Mouse (Mus musculus): ENCODE measurements around the gene Pik3c2b.
"Not testable (repeated sequence)": the region's sequence is repeated elsewhere in the genome, so short reads cannot be mapped to it uniquely, and the experiment has no call there.

Pik3c2b gene

GRCm38 (mm10) chr1:133033316-133034090, 12.0 kb upstream of the Pik3c2b start:
- DNase-seq, result peak; percentile 54 to 69

DNA sequence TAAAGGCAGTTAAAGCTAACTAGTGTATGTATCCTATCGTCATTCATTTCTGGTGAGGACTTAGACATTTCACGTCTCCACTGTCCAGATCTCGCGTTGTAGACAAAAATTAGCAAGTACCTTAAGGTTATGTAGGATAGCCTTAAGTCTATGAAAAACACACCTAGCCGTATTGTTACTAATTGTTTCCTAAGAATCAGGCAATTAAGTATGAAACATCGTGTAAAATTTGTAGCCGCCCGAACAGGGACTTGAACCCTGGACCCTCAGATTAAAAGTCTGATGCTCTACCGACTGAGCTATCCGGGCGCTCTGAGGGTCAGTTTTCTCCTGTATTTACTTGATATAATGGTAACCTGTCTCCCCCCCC, 11.4 kb upstream of the Pik3c2b start:
- DNase-seq, result peak; percentile 61 to 72

GRCm38 (mm10) chr1:133034682-133035081, 10.8 kb upstream of the Pik3c2b start:
- DNase-seq, result not testable (repeated sequence)

DNA sequence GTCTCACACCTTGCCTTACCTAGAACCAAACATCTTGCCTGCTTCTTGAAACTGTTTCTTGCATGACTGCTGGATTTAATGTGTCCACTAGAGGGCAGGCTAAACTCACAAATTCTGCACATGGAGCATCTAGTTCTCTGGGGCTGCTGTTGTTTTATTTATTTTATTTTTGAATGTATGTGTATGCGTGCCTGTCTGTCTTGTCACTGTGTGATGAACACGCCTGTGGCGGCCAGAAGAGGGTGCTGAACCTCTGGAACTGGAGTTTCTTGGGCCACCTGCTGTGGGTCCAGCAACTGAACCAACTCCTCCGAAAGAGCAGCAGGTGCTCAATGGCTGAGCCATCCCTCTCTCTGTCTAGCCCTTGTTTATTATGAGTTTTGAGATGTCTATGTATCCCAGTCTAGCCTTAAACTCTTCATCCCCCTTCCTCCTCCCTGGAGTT, 5.9 kb upstream of the Pik3c2b start:
- peak; percentile 56 to 67 for DNase-seq

GRCm38 (mm10) chr1:133045861-133046440, 484 bp downstream of the Pik3c2b start:
- DNase-seq, result peak; percentile 84 to 90

DNA sequence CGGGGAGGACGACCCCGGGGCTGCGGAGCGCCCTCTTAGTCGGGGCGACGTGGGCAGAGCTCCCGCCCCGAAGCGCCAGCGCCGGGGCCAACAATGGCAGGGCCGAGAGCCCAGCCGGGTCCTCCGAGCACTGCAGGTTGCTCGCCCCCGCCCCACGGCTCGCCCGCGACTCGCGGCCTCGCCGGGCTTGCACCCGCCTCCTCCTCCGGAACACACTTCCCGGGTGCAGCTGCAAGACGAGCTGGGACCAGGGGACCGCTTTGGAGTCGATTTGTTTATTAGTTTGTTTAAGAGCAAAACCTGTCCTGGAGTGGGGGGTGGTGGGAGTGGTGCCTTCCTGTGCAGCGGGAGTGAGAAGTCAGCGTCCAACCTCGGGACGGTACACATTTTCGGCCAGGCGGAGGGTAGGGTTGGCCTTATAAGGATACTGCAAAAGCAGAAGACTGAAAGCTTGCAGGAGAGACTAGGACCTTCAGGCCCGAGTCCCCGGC, 1.0 kb downstream of the Pik3c2b start:
- DNase-seq, result peak; percentile 60 to 76

DNA sequence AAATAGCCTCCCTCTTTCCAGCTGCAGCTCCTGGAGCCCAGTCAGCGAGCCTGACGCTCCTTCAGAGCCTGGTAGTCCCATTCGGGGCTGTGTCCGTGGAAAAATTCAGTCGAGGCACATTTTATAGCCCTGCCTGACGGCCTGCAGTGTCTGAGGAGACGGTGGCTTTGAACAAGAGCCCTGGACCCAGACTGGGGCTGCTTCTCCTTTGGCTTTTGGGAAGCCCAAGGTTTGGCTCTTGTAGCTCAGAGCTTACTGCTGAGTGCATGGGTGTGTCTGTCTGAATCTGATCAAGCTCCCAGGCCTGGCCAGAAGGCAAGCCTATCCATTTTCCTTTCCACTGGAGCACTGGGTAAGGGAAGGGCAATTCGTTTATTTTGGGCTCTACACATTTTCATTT, 2.1 kb downstream of the Pik3c2b start:
- no peak for DNase-seq

DNA sequence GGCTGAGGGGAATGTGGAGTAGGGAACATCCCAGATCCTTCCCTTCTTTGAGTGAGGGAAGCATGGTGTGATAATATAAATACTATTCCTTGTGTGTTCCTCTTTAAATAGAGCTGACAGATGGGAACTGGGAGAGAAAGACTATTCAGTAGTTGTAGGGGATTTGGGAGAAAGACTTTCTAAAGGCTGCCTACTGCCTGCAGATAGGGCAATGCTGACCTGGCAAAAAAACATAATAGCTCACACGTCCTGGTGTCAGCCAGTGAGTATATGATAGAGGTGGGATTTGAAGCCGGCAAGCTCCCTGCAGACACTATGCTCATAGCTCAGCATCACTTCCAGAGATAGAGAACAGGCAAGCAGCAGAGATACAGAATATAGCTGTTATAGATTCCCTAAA, 3.2 kb downstream of the Pik3c2b start:
- DNase-seq, result no peak

DNA sequence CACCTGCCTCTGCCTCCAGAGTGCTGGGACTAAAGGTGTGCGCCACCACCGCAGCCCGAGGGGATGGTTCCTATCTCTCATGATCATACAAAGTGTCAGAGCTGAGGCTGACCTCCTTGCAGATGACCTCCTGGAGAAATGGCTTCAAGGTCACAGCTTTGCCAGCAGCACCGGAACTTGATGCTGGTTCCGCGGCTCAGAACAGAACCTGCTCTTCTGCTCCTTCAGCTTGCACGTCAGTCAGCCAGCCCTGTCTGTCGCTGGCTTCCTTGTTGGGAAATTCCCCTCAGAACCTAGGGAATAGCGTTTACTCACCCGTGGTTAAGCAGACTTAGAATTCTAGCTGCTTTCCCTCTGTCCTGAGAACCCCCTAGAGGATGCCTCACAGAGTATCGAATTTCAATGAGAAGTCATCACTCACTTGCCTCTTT, 4.5 kb downstream of the Pik3c2b start:
- no peak for DNase-seq

- no peak for DNase-seq
Observed at GRCm38 (mm10) chr1:133051829-133052228, 6.4 kb downstream of the Pik3c2b start.

DNA sequence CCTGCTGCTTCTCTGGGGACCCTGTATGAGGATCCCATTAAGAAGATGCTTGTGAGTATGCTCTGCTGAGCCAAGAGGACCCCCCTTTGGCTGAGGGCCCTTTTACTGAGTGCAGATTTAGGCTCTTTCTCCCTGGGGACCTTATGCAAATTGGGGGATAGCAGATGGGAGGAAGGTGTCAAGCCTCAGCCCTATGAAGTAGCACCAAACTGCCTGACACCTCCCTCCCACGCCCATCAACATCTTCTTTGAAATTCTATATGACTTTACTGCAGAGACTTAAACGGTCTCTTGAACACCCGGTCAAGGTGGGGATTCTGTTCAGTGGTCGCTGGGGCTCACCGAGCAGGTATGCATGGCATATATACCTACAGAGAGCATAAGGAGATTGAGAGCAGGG, 7.6 kb downstream of the Pik3c2b start:
- DNase-seq, result no peak

DNA sequence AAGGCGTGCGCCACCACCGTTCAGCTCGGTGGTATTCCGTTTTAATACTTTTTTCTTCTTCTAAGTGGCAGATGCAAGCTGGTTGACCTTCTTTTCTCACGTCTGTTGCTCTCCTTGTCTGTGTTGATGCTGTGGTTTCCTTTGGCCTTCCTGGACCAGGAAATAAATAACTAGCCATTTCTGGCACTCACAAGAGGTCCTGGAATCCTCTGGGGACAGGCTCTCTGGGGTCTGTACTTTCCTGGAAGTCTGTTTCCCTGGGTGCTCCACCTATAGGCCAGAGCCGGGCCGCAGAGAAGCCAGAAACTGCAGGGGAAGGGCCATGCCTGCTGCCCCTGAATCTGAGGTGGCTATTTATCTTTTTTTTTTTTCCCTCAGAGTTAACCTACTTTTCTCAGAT, 8.9 kb downstream of the Pik3c2b start:
- DNase-seq, result no peak

- peak in 1 of 2 experiments; percentile 44 for DNase-seq
Observed at GRCm38 (mm10) chr1:133057345-133058034, 12.0 kb downstream of the Pik3c2b start.

GRCm38 (mm10) chr1:133059592-133059991, 14.1 kb downstream of the Pik3c2b start:
- DNase-seq, result no peak

GRCm38 (mm10) chr1:133060681-133061080, 15.2 kb downstream of the Pik3c2b start:
- DNase-seq, result no peak

DNA sequence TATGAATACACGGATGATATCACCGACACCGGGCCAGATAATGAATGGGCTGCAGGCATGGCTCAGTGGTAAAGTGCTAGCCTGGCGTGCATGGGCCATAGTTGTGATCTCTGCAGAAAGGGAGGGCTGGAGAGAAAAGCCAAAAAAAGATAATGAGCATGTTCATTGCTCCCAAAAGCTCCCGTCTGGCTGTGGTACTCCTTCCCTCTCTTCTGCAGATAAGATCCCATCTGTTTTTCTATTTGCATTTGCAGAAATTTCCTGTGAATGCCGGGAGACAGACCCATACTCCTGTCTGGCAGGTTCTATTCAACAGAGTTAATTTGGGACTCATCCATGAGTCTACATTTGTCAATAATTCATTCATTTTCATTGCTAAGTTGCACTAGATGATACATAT, 17.7 kb downstream of the Pik3c2b start:
- DNase-seq, result no peak

- DNase-seq, result no peak
Observed at GRCm38 (mm10) chr1:133068268-133068667, 22.8 kb downstream of the Pik3c2b start.

GRCm38 (mm10) chr1:133068669-133069274, 23.3 kb downstream of the Pik3c2b start:
- DNase-seq, result no peak

DNA sequence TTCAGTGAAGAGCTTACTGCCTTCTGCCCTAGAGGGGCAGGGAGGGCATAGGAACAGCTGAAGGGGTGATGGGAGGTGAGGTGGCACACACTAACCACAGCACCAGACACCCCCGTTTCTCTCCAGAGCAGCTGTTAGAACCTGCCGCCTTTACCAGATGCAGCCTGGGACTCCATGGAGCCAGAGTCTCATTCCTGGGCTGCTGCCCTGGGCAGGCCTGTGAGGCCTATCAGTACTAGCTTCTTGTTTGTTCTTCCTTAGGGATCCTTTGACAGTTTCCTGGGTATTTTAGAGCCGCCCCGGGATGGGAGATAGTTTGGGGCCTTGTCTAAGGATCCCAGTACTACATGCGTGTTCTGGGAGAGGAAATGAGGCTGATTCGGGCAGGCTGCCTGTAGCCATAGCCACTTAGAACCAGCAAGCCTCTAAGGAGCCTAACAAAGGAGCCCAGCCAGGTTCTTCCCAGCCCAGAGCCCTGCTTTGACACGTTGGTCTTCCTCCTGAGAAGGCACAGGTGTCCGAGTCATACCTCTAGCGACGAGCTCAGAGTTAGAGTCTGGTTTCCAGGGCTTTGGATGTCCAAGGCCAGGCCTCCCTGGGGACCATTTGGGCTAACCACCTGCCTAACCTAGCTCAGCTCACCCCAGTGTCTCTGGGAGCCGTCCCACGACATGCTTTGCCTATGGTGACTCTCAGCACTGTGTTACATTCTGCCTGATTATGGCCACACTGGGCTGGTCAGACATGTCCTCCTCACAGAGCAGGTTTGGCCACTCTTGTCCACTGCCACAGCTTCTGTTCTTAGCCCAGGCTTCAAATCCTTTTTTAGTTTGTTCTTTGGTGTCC, 24.0 kb downstream of the Pik3c2b start:
- no peak for DNase-seq

DNA sequence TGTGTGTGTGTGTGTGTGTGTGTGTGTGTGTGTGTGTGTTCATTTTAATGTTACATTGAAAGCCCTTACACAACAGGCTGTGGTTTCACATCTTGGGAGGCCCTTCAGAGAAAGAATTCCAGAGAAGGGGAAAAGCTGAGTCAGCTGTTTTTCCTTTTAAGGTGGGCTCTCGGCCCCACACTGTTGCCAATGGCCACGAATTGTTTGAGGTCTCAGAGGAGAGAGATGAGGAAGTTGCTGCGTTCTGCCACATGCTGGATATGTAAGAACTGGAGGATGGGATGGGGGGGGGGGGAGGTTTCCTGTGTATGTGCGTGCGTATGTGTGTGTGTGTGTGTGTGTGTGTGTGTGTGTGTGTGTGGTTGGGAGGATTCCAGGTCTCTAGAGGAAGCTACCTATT, 24.7 kb downstream of the Pik3c2b start:
- DNase-seq, result peak in 1 of 2 experiments; percentile 49

GRCm38 (mm10) chr1:133071666-133072381, 26.4 kb downstream of the Pik3c2b start:
- peak in 1 of 2 experiments; percentile 49 for DNase-seq

Data from kidney, postnatal 4 days (tissue).